Mouse (Mus musculus) liver, embryonic 12.5 days (tissue): ENCODE data around the gene Nipal4. TPM values are rescaled to one million over a fixed set of nuclear protein-coding genes. Genes with fewer than 3 reads are reported as not detected.

ENCODE experiments used
- ATAC-seq: fragments of 200-750 bp; cut with Nextera tagmentation; 2 replicates; pipeline ENCODE4 v1.8.0; 2017; ENCODE audit warnings: moderate number of reproducible peaks, mild to moderate bottlenecking, moderate library complexity
- H3K27ac ChIP-seq: fragments of 300-500 bp; sonication (generic); 2 replicates; pipeline ENCODE4 v1.5.1; 2016; ENCODE audit warnings: mild to moderate bottlenecking
- H3K27me3 ChIP-seq: fragments of 300-500 bp; sonication (generic); replicated peaks from 2 replicates; pipeline ENCODE4 v1.6.1; 2016; ENCODE audit warnings: mild to moderate bottlenecking, moderate library complexity
- H3K36me3 ChIP-seq: fragments of 300-500 bp; sonication (generic); 2 replicates; pipeline ENCODE4 v1.6.1; 2016; ENCODE audit warnings: mild to moderate bottlenecking, moderate library complexity
- H3K4me1 ChIP-seq: fragments of 300-500 bp; sonication (generic); 2 replicates; pipeline ENCODE4 v1.6.1; 2016
- H3K4me2 ChIP-seq: fragments of 300-500 bp; sonication (generic); 2 replicates; pipeline ENCODE4 v1.6.1; 2016; ENCODE audit warnings: mild to moderate bottlenecking, moderate library complexity
- H3K4me3 ChIP-seq: fragments of 300-500 bp; sonication (generic); 2 replicates; pipeline ENCODE4 v1.5.1; 2016; ENCODE audit warnings: mild to moderate bottlenecking, moderate library complexity
- H3K9ac ChIP-seq: fragments of 300-500 bp; sonication (generic); 2 replicates; pipeline ENCODE4 v1.6.1; 2016; ENCODE audit warnings: mild to moderate bottlenecking, moderate library complexity
- H3K9me3 ChIP-seq: fragments of 300-500 bp; sonication (generic); replicated peaks from 2 replicates; pipeline ENCODE4 v1.6.1; 2016; ENCODE audit warnings: mild to moderate bottlenecking, moderate library complexity
- WGBS: fragments of 180-500 bp; shearing (Covaris S2); methylation state at CpG from one replicate; pipeline ENCODE4 v1.1.7; 2016; ENCODE audit not compliant: insufficient replicate concordance; 5-methylcytosine and 5-hydroxymethylcytosine counted together
- polyA plus RNA-seq: library from polyadenylated mRNA; unstranded; fragments of >200 nt; fragmentation: Nextera tagmentation; extraction: Ambion mirVana; gene quantifications from 2 replicates; pipeline ENCODE4 v1.2.1, GENCODE M21; 2016

Gene Nipal4
- 0.13 and 0.26 TPM in 2 replicates for polyA plus RNA-seq

DNA sequence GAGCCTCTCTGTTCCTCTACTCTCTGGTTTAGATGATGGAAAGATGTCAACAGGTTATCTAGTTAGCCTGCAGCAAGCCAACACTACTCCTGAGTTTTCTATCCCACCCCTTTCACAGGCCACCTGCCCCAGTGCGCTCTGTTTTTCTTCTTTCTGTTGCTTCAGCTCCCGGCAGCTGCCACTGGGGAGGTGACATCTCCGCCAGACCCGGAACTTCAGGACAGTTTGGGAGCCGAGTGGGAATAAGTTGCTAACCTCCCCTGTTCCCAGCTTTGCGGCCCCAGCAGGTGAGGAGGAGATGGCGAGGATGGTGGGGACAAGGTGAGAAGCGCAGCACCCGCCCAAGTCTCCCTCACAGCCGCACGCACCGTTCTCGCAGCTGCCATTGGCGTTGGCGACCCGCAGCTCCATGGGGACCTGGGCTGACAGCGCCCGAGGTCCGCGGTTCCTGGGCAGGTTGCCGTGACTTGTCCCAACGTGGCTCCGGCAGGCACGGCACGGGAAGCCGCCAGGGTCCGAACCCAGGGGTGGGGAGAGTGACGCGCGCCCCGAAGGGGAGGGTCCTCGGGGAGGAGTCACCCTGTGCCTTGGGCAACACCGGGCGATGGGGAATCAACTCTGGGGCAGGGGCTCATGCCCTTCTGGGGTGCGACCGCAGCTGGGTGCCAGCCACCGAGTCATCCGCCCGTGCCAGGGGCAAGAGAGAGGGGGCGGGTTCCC, at the start of gene Nipal4:
Gene Nipal4, minus strand, starts transcription at position 643 of the 720 bp plus-strand sequence.
- WGBS, result 3% methylated on average over 40 of the region's 40 CpGs
- Histone ChIP-seq H3K9ac (0 out of 2 replicates have a peak within 1 kb of the TSS, but pooled peaks have one; percentile 6), H3K27ac (no peak within 1 kb of the TSS), H3K4me2 (peak within 1 kb of the TSS; percentile 61), H3K9me3 (no peaks in the 10 kb centered on the region), H3K4me1 (no peaks in the 10 kb centered on the region), H3K36me3 (no peaks in the 10 kb centered on the region), H3K27me3 (peaks cover 60% of the 10 kb centered on the region), H3K4me3 (peak within 1 kb of the TSS; percentile 42)
- ATAC-seq, result no peak

DNA sequence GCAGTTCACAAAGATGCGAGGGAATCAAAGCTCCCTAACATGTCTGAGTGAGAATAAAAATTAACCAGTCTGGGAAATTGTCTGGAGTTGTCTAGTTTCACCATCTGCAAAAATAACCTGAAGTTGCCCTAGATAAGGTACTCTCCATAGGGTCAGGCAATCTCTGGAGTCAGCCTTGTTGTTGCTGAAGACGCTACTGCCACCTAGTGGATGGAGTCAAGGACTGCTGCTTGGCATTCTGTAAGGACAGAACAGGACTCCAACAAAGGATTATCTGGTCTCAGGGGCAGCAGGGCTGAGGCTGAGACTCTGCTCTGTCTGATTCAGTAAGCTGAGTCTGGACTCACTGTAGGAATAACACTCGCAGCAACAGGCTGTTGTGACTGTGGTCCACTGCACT, 49.0 kb upstream of the Nipal4 start:
- 22% methylated on average over 3 of the region's 3 CpGs for WGBS
- Histone ChIP-seq H3K4me3 (no peak overlapping the region), H3K9me3 (no peaks in the 10 kb centered on the region), H3K4me1 (peaks cover 18% of the 10 kb centered on the region), H3K27ac (peak overlapping the region; percentile 45; the same call in 1 of the 2 replicates), H3K9ac (no peak overlapping the region), H3K4me2 (no peak overlapping the region), H3K36me3 (no peaks in the 10 kb centered on the region), H3K27me3 (no peaks in the 10 kb centered on the region)
- ATAC-seq, result peak; percentile 65

DNA sequence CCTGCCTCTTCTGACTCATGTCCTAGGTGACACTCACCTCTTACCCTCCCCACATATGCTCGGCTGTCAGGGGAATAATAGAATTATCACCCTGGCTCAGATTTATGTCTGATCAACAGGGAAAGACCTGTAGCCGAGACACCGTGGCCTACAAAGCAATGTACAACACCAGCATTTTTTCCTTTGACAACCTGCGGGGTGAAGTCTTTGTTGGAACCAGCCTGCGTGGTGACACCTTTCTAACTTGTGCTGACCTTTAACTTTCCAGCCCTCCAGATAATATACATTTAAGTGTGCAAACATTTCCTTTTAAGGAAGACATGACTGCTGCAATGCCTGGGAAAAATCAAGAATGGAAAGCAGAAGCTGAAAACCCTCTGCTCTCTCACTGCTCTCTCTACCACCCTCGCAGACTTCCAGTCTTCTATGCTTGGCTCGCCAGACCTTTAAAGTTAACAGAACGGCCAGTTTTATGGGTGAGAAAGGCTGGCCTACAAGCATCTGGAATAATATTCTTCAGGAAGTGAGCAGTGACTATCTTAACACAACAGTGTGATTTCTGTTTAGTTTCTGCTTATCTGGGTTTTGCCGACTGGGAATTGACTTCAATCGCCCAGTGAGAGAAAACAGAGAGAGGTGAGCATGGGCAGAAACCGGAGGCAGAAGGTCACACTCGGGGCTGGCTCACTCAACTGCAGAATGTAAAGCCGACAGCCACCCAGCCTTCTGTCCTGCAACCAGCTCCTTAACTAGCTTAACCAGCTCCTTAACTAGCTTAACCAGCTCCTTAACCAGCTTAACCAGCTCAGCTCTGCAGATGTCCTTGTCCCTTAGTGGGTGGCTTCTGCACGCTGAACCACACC, 48.3 kb upstream of the Nipal4 start:
- Histone ChIP-seq H3K9me3 (no peaks in the 10 kb centered on the region), H3K27ac (peak overlapping the region; percentile 45), H3K4me3 (no peak overlapping the region), H3K4me1 (peaks cover 18% of the 10 kb centered on the region), H3K4me2 (no peak overlapping the region), H3K9ac (no peak overlapping the region), H3K27me3 (no peaks in the 10 kb centered on the region), H3K36me3 (no peaks in the 10 kb centered on the region)
- no peak for ATAC-seq
- 47% methylated on average over 14 of the region's 14 CpGs for WGBS

DNA sequence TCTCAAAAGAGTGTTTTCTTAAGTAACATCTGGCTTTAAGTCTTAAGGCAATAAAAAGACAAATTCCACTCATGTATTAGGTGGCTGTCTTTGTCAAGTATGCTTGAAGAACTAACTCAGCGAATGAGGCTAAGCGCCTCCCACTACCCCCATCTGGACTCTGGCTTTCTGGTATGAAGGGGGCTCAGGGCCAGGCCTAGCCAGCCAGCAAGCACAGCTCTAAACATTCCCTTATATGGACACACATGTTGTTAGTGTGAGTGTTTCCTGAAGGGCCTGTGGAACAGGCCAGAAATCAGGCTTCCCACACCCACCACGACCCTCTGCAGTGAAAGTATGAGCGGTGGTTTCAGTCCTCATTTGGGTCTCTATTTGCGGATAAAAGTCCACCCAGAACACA, 47.5 kb upstream of the Nipal4 start:
- no peak overlapping the region for H3K9ac ChIP-seq
- H3K27ac ChIP-seq, result peak overlapping the region; percentile 23; the same call in 1 of the 2 replicates
- no peak overlapping the region for H3K4me3 ChIP-seq
- WGBS, result 61% methylated on average over 5 of the region's 5 CpGs
- H3K4me1 ChIP-seq, result peaks cover 18% of the 10 kb centered on the region
- H3K9me3 ChIP-seq, result no peaks in the 10 kb centered on the region
- no peaks in the 10 kb centered on the region for H3K36me3 ChIP-seq
- H3K27me3 ChIP-seq, result no peaks in the 10 kb centered on the region
- ATAC-seq, result no peak
- no peak overlapping the region for H3K4me2 ChIP-seq

DNA sequence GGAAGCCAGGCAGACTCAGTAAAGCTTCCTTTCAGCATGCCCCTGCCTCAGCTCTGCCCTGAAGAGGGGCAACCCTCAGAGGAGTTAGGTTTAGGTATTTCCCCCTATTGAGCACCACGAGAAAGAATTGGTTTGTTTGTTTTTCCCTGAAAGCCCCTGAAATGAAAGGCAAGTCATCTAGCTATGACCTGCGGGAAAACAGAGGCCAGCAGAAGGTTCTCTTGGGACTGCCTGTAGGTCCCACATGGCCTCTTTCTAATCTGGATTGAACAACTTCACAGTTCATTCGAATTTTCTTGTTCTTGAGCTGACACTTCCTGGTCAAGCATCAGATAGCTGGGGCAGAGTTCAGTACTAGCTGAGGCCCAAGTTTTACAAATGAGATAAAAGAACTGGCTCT, 45.5 kb upstream of the Nipal4 start:
- Histone ChIP-seq H3K4me2 (no peak overlapping the region), H3K36me3 (no peaks in the 10 kb centered on the region), H3K27ac (no peak overlapping the region), H3K9ac (no peak overlapping the region), H3K4me3 (no peak overlapping the region), H3K9me3 (no peaks in the 10 kb centered on the region), H3K27me3 (no peaks in the 10 kb centered on the region), H3K4me1 (peaks cover 18% of the 10 kb centered on the region)
- WGBS, result 21% methylated on average over 3 of the region's 3 CpGs
- ATAC-seq, result no peak

DNA sequence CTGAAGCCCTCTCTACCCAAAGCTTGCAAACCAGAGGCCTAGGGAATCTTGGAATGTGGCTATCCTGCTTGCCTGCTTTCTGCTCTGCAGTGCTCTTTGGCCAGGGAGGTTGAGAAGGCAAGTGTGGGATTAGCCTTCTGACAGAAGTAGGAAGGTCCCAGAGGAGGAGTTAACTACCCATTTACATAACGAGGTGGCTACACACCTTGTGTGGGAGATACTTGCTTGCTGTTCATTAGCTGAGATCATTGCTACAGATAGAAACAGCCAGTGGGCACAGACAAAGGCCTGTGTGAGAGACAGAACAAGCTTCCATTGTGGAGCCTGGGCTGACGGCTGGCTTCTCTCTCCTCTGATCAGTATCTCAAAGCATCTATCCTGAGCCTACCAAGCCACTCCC, 43.6 kb upstream of the Nipal4 start:
- H3K4me1 ChIP-seq, result peaks cover 14% of the 10 kb centered on the region; the same call in 1 of the 2 replicates
- WGBS, result 40% methylated on average over 2 of the region's 2 CpGs

DNA sequence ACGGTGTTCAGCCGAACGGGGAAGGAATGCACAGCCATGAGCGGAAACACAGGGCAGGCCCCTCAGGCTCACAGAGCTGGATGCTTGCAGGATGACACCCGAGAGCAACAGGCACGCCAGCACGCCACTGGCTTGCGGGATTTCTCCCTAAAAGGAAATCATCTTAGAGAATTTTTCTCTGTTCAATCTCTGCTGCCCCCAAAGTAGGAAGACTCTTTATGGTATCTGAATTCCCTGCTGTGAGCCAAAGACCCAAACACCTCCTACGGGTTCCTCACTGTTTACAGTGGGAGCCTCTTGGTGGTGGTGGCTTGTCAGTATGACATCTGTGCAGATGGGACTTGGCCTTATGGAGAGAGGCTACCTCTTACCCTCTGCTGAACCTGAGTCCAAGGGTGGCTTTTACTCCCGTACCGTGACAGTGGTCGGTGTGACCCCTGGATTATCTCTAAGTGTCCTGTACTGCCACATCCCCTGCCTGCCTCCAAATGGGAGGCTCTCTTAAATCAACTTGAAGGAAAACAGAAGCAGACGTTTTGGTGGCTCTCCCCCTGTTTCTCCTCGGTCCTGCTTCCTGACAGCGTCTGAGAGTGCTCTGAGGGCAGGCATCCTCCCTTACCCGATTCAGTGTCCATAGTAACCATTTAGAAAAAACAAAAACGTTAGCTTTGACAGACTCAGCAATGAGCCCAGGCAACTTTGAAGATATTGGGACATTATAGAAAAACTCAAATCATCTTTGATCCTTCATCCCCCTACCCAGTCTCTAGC, 39.5 kb upstream of the Nipal4 start:
- H3K27me3 ChIP-seq, result no peaks in the 10 kb centered on the region
- H3K9me3 ChIP-seq, result no peaks in the 10 kb centered on the region
- no peak for ATAC-seq

More for the DNA sequence above, 43.6 kb upstream of the Nipal4 start:
- no peak for ATAC-seq
- H3K4me2 ChIP-seq, result no peak overlapping the region
- no peaks in the 10 kb centered on the region for H3K27me3 ChIP-seq
- no peak overlapping the region for H3K4me3 ChIP-seq
- H3K27ac ChIP-seq, result no peak overlapping the region
- H3K9ac ChIP-seq, result no peak overlapping the region
- no peaks in the 10 kb centered on the region for H3K36me3 ChIP-seq
- no peaks in the 10 kb centered on the region for H3K9me3 ChIP-seq

DNA sequence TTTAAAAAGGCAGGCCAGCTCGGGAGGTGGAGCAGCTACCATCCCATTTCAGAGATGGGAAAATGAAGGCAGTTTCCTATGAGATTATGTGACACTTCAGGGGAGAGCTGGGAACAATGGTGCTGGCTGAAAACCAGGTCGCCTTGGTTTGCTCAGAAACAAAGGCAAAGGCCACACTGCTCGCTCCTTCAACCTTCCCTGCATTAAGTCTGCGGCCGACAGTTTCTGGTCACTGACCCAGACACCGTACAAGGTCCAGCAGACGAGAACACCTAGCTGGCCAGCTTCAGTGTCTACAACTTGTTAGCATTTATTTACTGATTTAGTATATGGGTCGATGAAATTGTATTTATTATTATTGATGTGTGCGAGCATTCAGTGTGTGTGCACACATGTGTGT, 38.5 kb upstream of the Nipal4 start:
- Histone ChIP-seq H3K4me3 (no peak overlapping the region), H3K4me1 (no peaks in the 10 kb centered on the region), H3K27me3 (no peaks in the 10 kb centered on the region), H3K9ac (no peak overlapping the region), H3K4me2 (no peak overlapping the region), H3K27ac (0 out of 2 replicates have a peak overlapping the region, but pooled peaks have one; percentile 13), H3K36me3 (no peaks in the 10 kb centered on the region; the same call in 1 of the 2 replicates), H3K9me3 (no peaks in the 10 kb centered on the region)
- 69% methylated on average over 9 of the region's 9 CpGs for WGBS
- ATAC-seq, result no peak

More for the DNA sequence above, 39.5 kb upstream of the Nipal4 start:
- WGBS, result 60% methylated on average over 17 of the region's 17 CpGs
- H3K36me3 ChIP-seq, result no peaks in the 10 kb centered on the region
- H3K4me3 ChIP-seq, result no peak overlapping the region
- peak overlapping the region; percentile 41; the same call in 1 of the 2 replicates for H3K27ac ChIP-seq
- no peak overlapping the region for H3K4me2 ChIP-seq
- no peaks in the 10 kb centered on the region for H3K4me1 ChIP-seq
- no peak overlapping the region for H3K9ac ChIP-seq

DNA sequence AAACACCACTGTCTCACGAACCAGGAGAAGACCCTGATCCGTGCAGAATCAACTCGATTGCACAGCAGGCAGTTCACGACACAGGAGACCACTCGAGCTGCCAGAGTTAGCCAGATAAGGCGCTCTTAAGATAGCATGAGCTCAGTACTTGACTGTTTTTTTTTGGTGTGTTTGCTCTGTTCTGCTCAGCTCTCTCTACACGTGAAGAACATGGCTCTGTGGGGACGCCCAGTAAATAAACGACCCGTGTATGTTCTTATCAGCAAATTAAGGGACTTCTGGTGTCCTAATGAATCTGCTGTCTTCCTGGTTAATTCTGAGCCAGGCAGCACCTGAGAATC, 36.2 kb upstream of the Nipal4 start:
- H3K27me3 ChIP-seq, result no peaks in the 10 kb centered on the region
- H3K4me1 ChIP-seq, result 0 out of 2 replicates have a peak, but pooled peaks cover 4% of the 10 kb centered on the region
- H3K9ac ChIP-seq, result no peak overlapping the region
- no peak overlapping the region for H3K27ac ChIP-seq
- no peak for ATAC-seq
- WGBS, result 34% methylated on average over 10 of the region's 10 CpGs
- no peaks in the 10 kb centered on the region for H3K9me3 ChIP-seq
- H3K4me3 ChIP-seq, result no peak overlapping the region
- peaks cover 5% of the 10 kb centered on the region for H3K36me3 ChIP-seq
- H3K4me2 ChIP-seq, result no peak overlapping the region

DNA sequence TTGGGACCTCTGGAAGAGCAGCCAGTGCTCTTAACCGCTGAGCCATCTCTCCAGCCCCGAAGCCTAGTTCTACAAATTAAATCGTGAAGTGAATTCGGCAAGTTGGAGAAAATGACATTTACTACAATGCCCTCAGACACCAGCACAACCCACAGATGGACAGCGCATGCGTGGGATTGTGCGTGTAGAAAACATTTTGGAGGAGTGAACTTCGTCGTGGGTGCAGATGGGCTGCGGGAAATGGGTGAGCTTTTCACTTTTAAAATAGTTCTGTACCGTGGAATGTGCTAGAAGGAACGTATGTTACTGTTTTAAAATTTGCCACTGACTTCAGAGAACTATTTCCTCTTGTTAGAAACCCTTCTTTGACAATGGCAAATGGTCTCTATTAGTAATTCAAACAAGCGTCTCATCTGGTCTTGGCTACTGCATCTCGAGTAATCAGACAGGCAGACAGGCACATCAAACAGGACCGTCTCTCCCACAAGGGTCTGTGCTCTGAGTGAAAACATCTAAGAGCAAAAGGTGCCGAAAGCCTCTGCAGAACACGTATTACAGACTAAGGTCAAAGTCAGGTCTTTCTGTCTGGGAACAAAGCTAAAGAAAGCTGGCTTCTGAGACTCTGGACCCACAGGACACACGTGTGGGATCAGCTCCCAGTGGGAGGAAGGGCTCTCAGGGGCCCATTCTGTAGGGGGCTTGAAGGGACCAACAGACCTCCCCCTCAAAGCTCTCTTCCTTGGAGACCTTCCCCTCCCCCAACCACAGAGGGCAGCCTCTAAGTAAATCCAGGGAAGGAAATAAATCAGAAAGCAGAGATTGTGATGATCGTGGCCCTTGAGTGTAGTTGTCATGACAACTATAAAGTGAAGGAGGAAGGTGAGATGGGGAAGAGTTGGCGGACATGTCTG, 35.6 kb upstream of the Nipal4 start:
- Histone ChIP-seq H3K27ac (no peak overlapping the region), H3K36me3 (peaks cover 5% of the 10 kb centered on the region), H3K9me3 (no peaks in the 10 kb centered on the region), H3K4me2 (no peak overlapping the region), H3K27me3 (no peaks in the 10 kb centered on the region), H3K4me3 (no peak overlapping the region), H3K4me1 (0 out of 2 replicates have a peak, but pooled peaks cover 4% of the 10 kb centered on the region), H3K9ac (no peak overlapping the region)
- no peak for ATAC-seq
- 58% methylated on average over 20 of the region's 20 CpGs for WGBS

DNA sequence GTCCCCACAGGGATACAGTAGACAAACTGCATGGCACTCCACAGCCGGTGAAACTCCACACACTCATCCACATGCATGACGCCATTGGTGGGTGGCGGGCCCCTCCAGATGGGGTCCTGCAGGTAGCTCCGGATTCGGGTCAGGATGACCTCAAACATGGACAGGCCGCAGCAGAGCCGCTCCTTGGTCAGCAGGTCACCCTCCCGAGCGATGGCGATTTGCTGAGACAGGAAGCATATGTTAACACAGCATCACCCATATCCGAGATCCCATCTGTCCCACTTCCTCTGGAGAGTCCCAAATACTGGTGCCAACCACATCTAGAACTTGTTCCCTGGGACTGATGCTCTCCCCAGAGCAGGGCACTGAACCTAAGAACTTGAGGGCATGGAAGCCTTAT, 34.4 kb upstream of the Nipal4 start:
- 0 out of 2 replicates have a peak, but pooled peaks cover 4% of the 10 kb centered on the region for H3K4me1 ChIP-seq
- 70% methylated on average over 11 of the region's 11 CpGs for WGBS

More for the DNA sequence above, 34.4 kb upstream of the Nipal4 start:
- Histone ChIP-seq H3K9me3 (no peaks in the 10 kb centered on the region), H3K4me2 (no peak overlapping the region), H3K27me3 (no peaks in the 10 kb centered on the region), H3K4me3 (no peak overlapping the region), H3K9ac (no peak overlapping the region), H3K36me3 (peaks cover 5% of the 10 kb centered on the region), H3K27ac (no peak overlapping the region)
- ATAC-seq, result no peak
